Mouse (Mus musculus) C2C12 (cell line): Measurements from ENCODE around the gene Fstl1.

Experiments
- CEBPB ChIP-seq: IDR thresholded peaks from one replicate; pipeline ENCODE4 v1.6.1; 2011; ENCODE audit warnings: low read depth, mild to moderate bottlenecking, control low read depth, moderate library complexity
- CTCF ChIP-seq: IDR thresholded peaks from one replicate; pipeline ENCODE4 v1.5.1; 2011; ENCODE audit not compliant: control insufficient read depth, insufficient read depth, insufficient read length

DNA sequence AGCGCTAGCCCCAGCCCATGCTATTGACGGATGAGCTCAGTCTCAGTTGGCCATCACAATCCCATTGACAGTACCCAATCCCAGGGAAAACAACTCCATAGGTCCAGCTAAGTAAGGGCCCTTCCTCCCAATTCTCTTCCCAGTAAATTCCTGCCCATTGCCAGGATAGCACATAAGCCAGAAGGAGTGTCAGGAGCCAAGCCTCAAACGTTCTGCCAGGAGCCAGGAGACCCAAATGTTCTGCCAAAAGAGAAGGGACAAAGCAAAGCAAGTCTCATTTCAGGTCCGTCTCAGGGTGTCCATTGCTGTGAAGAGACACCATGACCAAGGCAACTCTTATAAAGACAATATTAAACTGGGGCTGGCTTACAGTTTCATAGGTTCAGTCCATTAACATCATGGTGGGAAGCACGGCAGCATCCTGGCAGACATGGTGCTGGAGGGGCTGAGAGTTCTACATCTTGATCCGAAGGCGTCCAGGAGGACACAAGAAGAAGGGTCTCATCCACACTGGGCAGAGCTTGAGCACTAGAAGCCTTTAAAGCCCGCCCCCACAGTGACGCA, 26.8 kb downstream of the Fstl1 start:
- TF ChIP-seq CEBPB, result no peak
- no peak for TF ChIP-seq CTCF
